18 mouse cellular contexts compared by ENCODE assay signal in the genomic region with DNA sequence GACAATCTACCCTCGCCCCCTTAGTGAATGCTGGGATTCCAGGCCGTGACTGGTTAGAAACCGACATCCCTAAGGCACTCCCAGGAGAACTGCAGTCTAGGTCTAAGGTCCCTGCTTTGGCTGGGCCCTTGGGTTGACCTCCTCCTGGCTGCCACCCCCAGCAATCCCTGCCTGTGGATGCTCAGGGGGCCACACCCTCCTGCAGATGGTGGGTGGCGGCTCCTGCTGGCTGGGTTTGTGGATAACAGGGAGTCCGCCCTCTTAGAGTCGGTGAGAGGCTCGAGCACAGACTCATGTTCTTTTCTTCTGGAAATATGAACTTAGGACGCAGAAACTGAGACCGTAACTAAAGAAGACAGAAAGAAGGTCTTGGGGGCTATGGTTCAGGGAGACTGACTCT. TPM values are rescaled to one million over a fixed set of nuclear protein-coding genes. Genes with fewer than 3 reads are reported as not detected.
DNase-seq lines count a peak whose midpoint lies in the region; ATAC-seq and TF ChIP-seq lines count a peak whose summit lies in the region.
"Had no signal": no experiment of that assay in that cellular context is flagged by ENCODE, and none has a peak within 500 bp of the region (broad histone marks: within the 10 kb centered on the region; RNA-seq: fewer than 3 reads in every experiment).

No protein-coding gene starts in this region.

- TF ChIP-seq EP300 in lung, postnatal 0 days (IDR thresholded peaks at IDR 0.05): no peak

- no peaks in the 10 kb centered on the region for H3K4me1 ChIP-seq in heart, embryonic 11.5 days (ENCODE audit: control insufficient read depth, insufficient read depth, low read length)
- H3K4me1 ChIP-seq in lung, postnatal 0 days (ENCODE audit: insufficient read depth, low read depth, low read length): no peaks in the 10 kb centered on the region
- H3K4me1 ChIP-seq: hindbrain, embryonic 15.5 days; limb, embryonic 12.5 days had no signal

- WGBS in heart, embryonic 11.5 days (ENCODE audit: insufficient replicate concordance): 70% methylated on average over 9 of the region's 9 CpGs
- 75% methylated on average over 9 of the region's 9 CpGs for WGBS in lung, postnatal 0 days

- peak; percentile 44 for TF ChIP-seq CTCF in lung, postnatal 0 days (IDR thresholded peaks at IDR 0.05)

- H3K27me3 ChIP-seq in heart, embryonic 11.5 days (ENCODE audit: control insufficient read depth, insufficient read depth, low read length): peaks cover 3% of the 10 kb centered on the region; the same call in 1 of the 2 replicates
- no peaks in the 10 kb centered on the region for H3K27me3 ChIP-seq in lung, postnatal 0 days (replicated peaks; ENCODE audit: insufficient read depth, low read length)
- H3K27me3 ChIP-seq: hindbrain, embryonic 15.5 days; limb, embryonic 12.5 days had no signal

- H3K36me3 ChIP-seq in heart, embryonic 11.5 days (ENCODE audit: control insufficient read depth, insufficient read depth, low read length): no peaks in the 10 kb centered on the region
- H3K36me3 ChIP-seq in lung, postnatal 0 days (ENCODE audit: insufficient read depth, low read length): 0 out of 2 replicates have a peak, but pooled peaks cover 6% of the 10 kb centered on the region
- H3K36me3 ChIP-seq: limb, embryonic 12.5 days had no signal

- H3K4me3 ChIP-seq in heart, embryonic 11.5 days (ENCODE audit: low read depth, low read length): no peak overlapping the region
- H3K4me3 ChIP-seq in lung, postnatal 0 days (ENCODE audit: low read depth, low read length): no peak overlapping the region
- H3K4me3 ChIP-seq: erythroblast, embryonic 14.5 days; hindbrain, embryonic 15.5 days; limb, embryonic 12.5 days had no signal

- DNase-seq in heart, postnatal 10 days: no peak
- DNase-seq in lung, postnatal 0 days (ENCODE audit: low spot score): no peak
- no peak for DNase-seq in lung, postnatal 10 days
- DNase-seq in frontal cortex, adult 2 months (ENCODE audit: extremely low spot score in 1 of 2, low spot score in 1 of 2): no peak
- DNase-seq in cerebellum, adult 9-11 months: no peak
- DNase-seq: adrenal gland, postnatal 10 days; cerebellum, postnatal 14 days; forebrain, postnatal 0 days; kidney, adult 2 months; retina, postnatal 1 day; thymus, adult 2 months had no signal

- no peak overlapping the region for H3K4me2 ChIP-seq in heart, embryonic 11.5 days
- no peak overlapping the region for H3K4me2 ChIP-seq in lung, postnatal 0 days (replicated peaks; ENCODE audit: low read depth, low read length)
- H3K4me2 ChIP-seq: hindbrain, embryonic 15.5 days; limb, embryonic 12.5 days had no signal

- no peak overlapping the region for H3K27ac ChIP-seq in heart, embryonic 11.5 days (ENCODE audit: low read depth, low read length)
- no peak overlapping the region for H3K27ac ChIP-seq in lung, postnatal 0 days (ENCODE audit: low read length)
- H3K27ac ChIP-seq: hindbrain, embryonic 15.5 days; limb, embryonic 12.5 days had no signal

- no peaks in the 10 kb centered on the region for H3K9me3 ChIP-seq in heart, embryonic 11.5 days (replicated peaks; ENCODE audit: control insufficient read depth, low read length)
- no peaks in the 10 kb centered on the region for H3K9me3 ChIP-seq in lung, postnatal 0 days (ENCODE audit: low read length)
- H3K9me3 ChIP-seq: hindbrain, embryonic 15.5 days; limb, embryonic 12.5 days had no signal

- intact Hi-C loops in heart, postnatal 10 days (cut with DNase I): no loop called here

- H3K9ac ChIP-seq in heart, embryonic 11.5 days (ENCODE audit: low read depth, low read length): no peak overlapping the region
- H3K9ac ChIP-seq in lung, postnatal 0 days (replicated peaks; ENCODE audit: low read depth): no peak overlapping the region
- H3K9ac ChIP-seq: forebrain, postnatal 0 days; hindbrain, embryonic 15.5 days; limb, embryonic 12.5 days had no signal

- 0 out of 2 replicates have a peak, but pooled peaks have one; percentile 31 for ATAC-seq in heart, embryonic 11.5 days (replicated peaks; ENCODE audit: insufficient number of reproducible peaks, low FRiP score, low TSS enrichment)
- ATAC-seq in lung, postnatal 0 days: no peak
- ATAC-seq in erythroblast, adult 5-6 weeks (replicated peaks; ENCODE audit: low FRiP score, poor library complexity, severe bottlenecking): peak; percentile 81
- no peak for ATAC-seq in cerebellum, adult (ENCODE audit: insufficient number of reproducible peaks, low FRiP score, low TSS enrichment)
- ATAC-seq: forebrain, postnatal 0 days had no signal

RNA-seq across cellular contexts. Expression of gene Stpg1, which starts 14.2 kb away (rescaled TPM):
- 0.13 and 0.14 TPM in 2 replicates for polyA plus RNA-seq in heart, embryonic 11.5 days (2014; fragmentation: Nextera tagmentation; extraction: Ambion mirVana)
- not detected for total RNA-seq in heart, postnatal 10 days (2021)
- polyA plus RNA-seq in lung, postnatal 0 days (2015; fragmentation: Nextera tagmentation; extraction: Ambion mirVana): 0.83 and 0.85 TPM in 2 replicates
- not detected in 2 replicates for total RNA-seq in erythroblast, adult 5-6 weeks (2015; ENCODE audit: low replicate concordance)
- not detected in 2 replicates for total RNA-seq in erythroblast, adult 5-6 weeks (2017; ENCODE audit: low replicate concordance)
- 1.1 and 1.5 TPM in 2 replicates for polyA plus RNA-seq in frontal cortex, adult 2 months (2012; rRNA removed)
- total RNA-seq: gastrocnemius, postnatal 4 days had no signal

RNA-seq across cellular contexts. Expression of gene Nipal3, which starts 14.5 kb away (rescaled TPM):
- polyA plus RNA-seq in heart, embryonic 11.5 days (2014; fragmentation: Nextera tagmentation; extraction: Ambion mirVana): 5.7 and 6.4 TPM in 2 replicates
- 10 to 100 TPM; 25.3 to 28.0 TPM for total RNA-seq in heart, postnatal 10 days (2021)
- polyA plus RNA-seq in lung, postnatal 0 days (2015; fragmentation: Nextera tagmentation; extraction: Ambion mirVana): 9.7 and 12.0 TPM in 2 replicates
- total RNA-seq in erythroblast, adult 5-6 weeks (2015; ENCODE audit: low replicate concordance): 33.9 and 40.3 TPM in 2 replicates
- total RNA-seq in erythroblast, adult 5-6 weeks (2017; ENCODE audit: low replicate concordance): 64.3 and 130 TPM in 2 replicates
- 45.5 and 49.2 TPM in 2 replicates for polyA plus RNA-seq in frontal cortex, adult 2 months (2012; rRNA removed)

RNA-seq across cellular contexts. Expression of gene Rcan3, which starts 46.7 kb away (rescaled TPM):
- 10.1 and 10.4 TPM in 2 replicates for polyA plus RNA-seq in heart, embryonic 11.5 days (2014; fragmentation: Nextera tagmentation; extraction: Ambion mirVana)
- total RNA-seq in heart, postnatal 10 days (2021): 10 to 100 TPM; 18.1 to 18.8 TPM
- 12.6 and 12.7 TPM in 2 replicates for polyA plus RNA-seq in lung, postnatal 0 days (2015; fragmentation: Nextera tagmentation; extraction: Ambion mirVana)
- 1.5 and 5.0 TPM in 2 replicates for total RNA-seq in erythroblast, adult 5-6 weeks (2015; ENCODE audit: low replicate concordance)
- 4.1 and 5.7 TPM in 2 replicates for total RNA-seq in erythroblast, adult 5-6 weeks (2017; ENCODE audit: low replicate concordance)
- 31.8 and 32.8 TPM in 2 replicates for polyA plus RNA-seq in frontal cortex, adult 2 months (2012; rRNA removed)

Comparison
In these comparisons a context has a peak if more than half of its experiments do, and no peak if none do; other contexts are left out.
1. ATAC-seq: peak in heart, embryonic 11.5 days (single experiment) and erythroblast, adult 5-6 weeks (single experiment); none in lung, postnatal 0 days (single experiment) and cerebellum, adult (single experiment).